Mouse (Mus musculus): Measurements from ENCODE around the gene Prkce. TPM values are rescaled to one million over a fixed set of nuclear protein-coding genes. Genes with fewer than 3 reads are reported as not detected.

The Prkce gene
- polyA plus RNA-seq, 1 experiment from 2014 or later = 18.7 TPM

- no peak overlapping the region for H3K4me3 ChIP-seq
- WGBS = 89% methylated on average over 13 of the region's 13 CpGs
- ATAC-seq (ENCODE audit: low FRiP score) = no peak
- H3K27me3 ChIP-seq = no peaks in the 10 kb centered on the region
- no peaks in the 10 kb centered on the region for H3K36me3 ChIP-seq
- H3K9ac ChIP-seq = no peak overlapping the region
- no peak overlapping the region for H3K27ac ChIP-seq
- H3K4me1 ChIP-seq (replicated peaks) = peaks cover 6% of the 10 kb centered on the region
- no peak overlapping the region for H3K4me2 ChIP-seq
- no peaks in the 10 kb centered on the region for H3K9me3 ChIP-seq
These were observed 42.2 kb downstream of the Prkce start for GRCm38 (mm10) chr17:86209680-86210251.

DNA sequence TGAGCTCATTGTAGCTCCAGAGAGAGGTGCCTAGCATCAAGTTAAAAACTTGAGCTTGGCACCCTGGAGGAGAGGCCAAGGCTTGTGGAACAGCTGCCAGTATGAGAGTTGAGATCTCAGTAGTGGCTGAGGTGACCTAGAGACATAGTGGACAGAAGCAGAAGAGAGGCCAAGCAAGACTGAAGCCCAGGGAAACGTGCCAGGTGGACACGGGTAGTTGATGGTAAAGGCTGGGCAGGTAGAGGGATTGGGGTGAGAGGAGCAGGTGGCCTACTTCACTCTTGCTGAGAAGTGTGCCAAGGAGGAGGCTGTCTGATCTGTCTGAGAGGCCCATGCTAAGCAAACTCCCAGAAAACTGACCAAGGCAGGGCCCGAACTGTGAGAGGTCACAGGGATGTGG lies 44.6 kb downstream of the Prkce start:
- no peak overlapping the region for H3K4me3 ChIP-seq
- H3K4me1 ChIP-seq (replicated peaks) = peaks cover 8% of the 10 kb centered on the region
- H3K27me3 ChIP-seq = no peaks in the 10 kb centered on the region
- no peak for ATAC-seq (ENCODE audit: low FRiP score)
- H3K9me3 ChIP-seq = no peaks in the 10 kb centered on the region
- no peak overlapping the region for H3K9ac ChIP-seq
- no peak overlapping the region for H3K27ac ChIP-seq
- no peaks in the 10 kb centered on the region for H3K36me3 ChIP-seq
- WGBS = 96% methylated on average over 3 of the region's 3 CpGs
- H3K4me2 ChIP-seq = no peak overlapping the region

DNA sequence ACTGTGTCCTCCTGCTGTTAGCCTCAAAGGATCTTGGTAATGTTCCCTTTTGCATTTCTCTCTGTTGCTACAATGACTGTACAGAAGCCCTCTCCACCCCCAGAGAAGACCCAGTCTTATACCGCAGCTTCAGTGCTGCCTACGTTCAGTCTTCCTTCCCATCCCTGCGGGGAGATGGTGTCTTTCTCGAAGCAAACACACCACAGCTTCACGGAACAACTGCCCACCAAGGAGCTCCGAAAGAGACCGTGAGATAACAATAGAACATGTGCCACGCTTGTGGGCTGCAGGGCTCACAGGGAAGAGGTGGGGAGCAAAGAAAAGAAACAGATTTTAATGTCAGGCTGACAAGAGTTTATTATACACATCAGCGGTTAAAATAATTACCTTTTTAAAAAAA lies 46.7 kb downstream of the Prkce start:
- peak overlapping the region; percentile 73 for H3K27ac ChIP-seq
- peaks cover 8% of the 10 kb centered on the region for H3K4me1 ChIP-seq (replicated peaks)
- H3K4me2 ChIP-seq = no peak overlapping the region
- no peaks in the 10 kb centered on the region for H3K27me3 ChIP-seq
- no peak overlapping the region for H3K9ac ChIP-seq
- H3K4me3 ChIP-seq = no peak overlapping the region
- no peaks in the 10 kb centered on the region for H3K36me3 ChIP-seq
- WGBS = 39% methylated on average over 9 of the region's 9 CpGs
- H3K9me3 ChIP-seq = no peaks in the 10 kb centered on the region
- ATAC-seq (ENCODE audit: low FRiP score) = no peak

- Histone ChIP-seq H3K27me3 (no peaks in the 10 kb centered on the region), H3K9me3 (no peaks in the 10 kb centered on the region), H3K4me3 (no peak overlapping the region), H3K4me1 (replicated peaks) (peaks cover 8% of the 10 kb centered on the region), H3K4me2 (no peak overlapping the region), H3K27ac (peak overlapping the region; percentile 73; the same call in 1 of the 2 replicates), H3K9ac (no peak overlapping the region), H3K36me3 (no peaks in the 10 kb centered on the region)
- ATAC-seq (ENCODE audit: low FRiP score) = no peak
- WGBS = 83% methylated on average over 14 of the region's 14 CpGs
These were observed 47.2 kb downstream of the Prkce start for GRCm38 (mm10) chr17:86214741-86215140.

DNA sequence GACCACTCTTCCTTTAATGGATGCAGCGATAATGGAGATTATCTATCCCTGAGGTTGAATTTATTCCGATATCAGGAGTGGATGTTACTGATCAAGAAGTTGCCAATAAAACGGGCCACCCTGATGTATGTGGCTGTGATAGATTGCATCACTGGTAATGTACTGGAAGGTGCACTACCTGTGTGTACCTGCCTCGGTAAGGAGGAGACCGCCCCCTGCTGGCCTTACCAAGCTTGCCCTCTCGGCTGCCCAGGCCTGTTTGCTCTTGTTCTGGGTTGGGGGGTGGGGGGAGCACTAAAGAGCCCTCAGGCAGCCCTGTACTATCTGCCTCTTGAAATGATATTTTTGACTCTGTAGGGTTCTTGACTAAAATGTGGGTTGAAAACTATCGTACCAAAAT lies 48.2 kb downstream of the Prkce start:
- Histone ChIP-seq H3K27ac (no peak overlapping the region), H3K27me3 (no peaks in the 10 kb centered on the region), H3K4me3 (no peak overlapping the region), H3K4me1 (replicated peaks) (peaks cover 8% of the 10 kb centered on the region), H3K36me3 (no peaks in the 10 kb centered on the region), H3K9me3 (no peaks in the 10 kb centered on the region), H3K4me2 (no peak overlapping the region), H3K9ac (no peak overlapping the region)
- ATAC-seq (ENCODE audit: low FRiP score) = no peak
- 85% methylated on average over 7 of the region's 7 CpGs for WGBS

DNA sequence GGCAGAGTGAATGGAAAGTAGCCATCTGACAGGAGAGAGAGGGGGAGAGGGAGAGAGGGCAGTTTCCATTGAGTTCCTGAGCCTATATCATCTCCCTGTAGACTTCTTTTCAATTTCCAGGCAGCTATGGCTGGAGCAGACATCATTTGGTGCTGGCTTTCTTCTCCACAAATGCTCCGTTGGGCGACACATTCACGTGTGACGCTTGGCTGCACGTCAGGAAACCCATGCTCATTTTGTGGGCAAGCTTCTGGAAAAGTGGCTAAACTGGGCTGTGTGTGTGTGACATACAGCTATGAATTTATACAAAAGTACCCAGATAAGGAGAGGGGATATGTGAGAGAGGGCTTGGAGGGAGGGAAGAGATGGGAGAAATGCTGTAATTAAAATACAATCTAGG lies 49.9 kb downstream of the Prkce start:
- Histone ChIP-seq H3K4me1 (replicated peaks) (peaks cover 8% of the 10 kb centered on the region), H3K9me3 (no peaks in the 10 kb centered on the region), H3K27ac (no peak overlapping the region), H3K4me3 (no peak overlapping the region), H3K36me3 (no peaks in the 10 kb centered on the region), H3K27me3 (no peaks in the 10 kb centered on the region), H3K9ac (no peak overlapping the region), H3K4me2 (no peak overlapping the region)
- 57% methylated on average over 5 of the region's 5 CpGs for WGBS
- no peak for ATAC-seq (ENCODE audit: low FRiP score)

GRCm38 (mm10) chr17:86218553-86218952 lies 51.0 kb downstream of the Prkce start:
- 88% methylated on average over 11 of the region's 11 CpGs for WGBS
- Histone ChIP-seq H3K4me3 (no peak overlapping the region), H3K27me3 (no peaks in the 10 kb centered on the region), H3K9ac (no peak overlapping the region), H3K9me3 (no peaks in the 10 kb centered on the region), H3K4me2 (no peak overlapping the region), H3K27ac (no peak overlapping the region), H3K36me3 (no peaks in the 10 kb centered on the region), H3K4me1 (replicated peaks) (peaks cover 8% of the 10 kb centered on the region)
- no peak for ATAC-seq (ENCODE audit: low FRiP score)

- 74% methylated on average over 10 of the region's 10 CpGs for WGBS
These were observed 58.1 kb downstream of the Prkce start for GRCm38 (mm10) chr17:86225488-86226186.

GRCm38 (mm10) chr17:86226198-86226597 lies 58.6 kb downstream of the Prkce start:
- H3K27me3 ChIP-seq = no peaks in the 10 kb centered on the region
- H3K4me2 ChIP-seq = no peak overlapping the region
- H3K4me1 ChIP-seq (replicated peaks) = peaks cover 5% of the 10 kb centered on the region; the same call in 1 of the 2 replicates
- 79% methylated on average over 8 of the region's 8 CpGs for WGBS
- H3K27ac ChIP-seq = no peak overlapping the region
- ATAC-seq (ENCODE audit: low FRiP score) = no peak
- H3K9me3 ChIP-seq = no peaks in the 10 kb centered on the region
- H3K4me3 ChIP-seq = no peak overlapping the region
- no peak overlapping the region for H3K9ac ChIP-seq
- no peaks in the 10 kb centered on the region for H3K36me3 ChIP-seq

More at GRCm38 (mm10) chr17:86225488-86226186, 58.1 kb downstream of the Prkce start:
- Histone ChIP-seq H3K4me3 (no peak overlapping the region), H3K9me3 (no peaks in the 10 kb centered on the region), H3K9ac (no peak overlapping the region), H3K4me1 (replicated peaks) (peaks cover 5% of the 10 kb centered on the region; the same call in 1 of the 2 replicates), H3K36me3 (no peaks in the 10 kb centered on the region), H3K27me3 (no peaks in the 10 kb centered on the region), H3K4me2 (no peak overlapping the region), H3K27ac (no peak overlapping the region)
- ATAC-seq (ENCODE audit: low FRiP score) = no peak

- Histone ChIP-seq H3K9ac (no peak overlapping the region), H3K4me1 (replicated peaks) (peaks cover 8% of the 10 kb centered on the region; the same call in 1 of the 2 replicates), H3K4me2 (no peak overlapping the region), H3K27me3 (no peaks in the 10 kb centered on the region), H3K27ac (no peak overlapping the region), H3K4me3 (no peak overlapping the region), H3K9me3 (no peaks in the 10 kb centered on the region), H3K36me3 (no peaks in the 10 kb centered on the region)
- no peak for ATAC-seq (ENCODE audit: low FRiP score)
- WGBS = 90% methylated on average over 7 of the region's 7 CpGs
These were observed 59.0 kb downstream of the Prkce start for GRCm38 (mm10) chr17:86226635-86227034.

- H3K9me3 ChIP-seq = no peaks in the 10 kb centered on the region
- H3K4me1 ChIP-seq (replicated peaks) = peaks cover 8% of the 10 kb centered on the region; the same call in 1 of the 2 replicates
- no peaks in the 10 kb centered on the region for H3K27me3 ChIP-seq
- H3K4me3 ChIP-seq = no peak overlapping the region
- H3K4me2 ChIP-seq = no peak overlapping the region
- no peaks in the 10 kb centered on the region for H3K36me3 ChIP-seq
- H3K9ac ChIP-seq = no peak overlapping the region
- ATAC-seq (ENCODE audit: low FRiP score) = no peak
- 70% methylated on average over 3 of the region's 3 CpGs for WGBS
- no peak overlapping the region for H3K27ac ChIP-seq
These were observed 59.8 kb downstream of the Prkce start for GRCm38 (mm10) chr17:86227389-86227788.

- no peak overlapping the region for H3K4me2 ChIP-seq
- 85% methylated on average over 8 of the region's 8 CpGs for WGBS
- peaks cover 8% of the 10 kb centered on the region for H3K4me1 ChIP-seq (replicated peaks)
- H3K36me3 ChIP-seq = no peaks in the 10 kb centered on the region
- no peak overlapping the region for H3K27ac ChIP-seq
- no peak for ATAC-seq (ENCODE audit: low FRiP score)
- no peak overlapping the region for H3K9ac ChIP-seq
- no peaks in the 10 kb centered on the region for H3K9me3 ChIP-seq
- H3K27me3 ChIP-seq = no peaks in the 10 kb centered on the region
- H3K4me3 ChIP-seq = no peak overlapping the region
These were observed 61.3 kb downstream of the Prkce start for GRCm38 (mm10) chr17:86228850-86229249.

- Histone ChIP-seq H3K4me3 (no peak overlapping the region), H3K9ac (no peak overlapping the region), H3K9me3 (no peaks in the 10 kb centered on the region), H3K4me1 (replicated peaks) (peaks cover 18% of the 10 kb centered on the region), H3K36me3 (no peaks in the 10 kb centered on the region), H3K4me2 (no peak overlapping the region), H3K27me3 (no peaks in the 10 kb centered on the region), H3K27ac (no peak overlapping the region)
- 89% methylated on average over 16 of the region's 16 CpGs for WGBS
- no peak for ATAC-seq (ENCODE audit: low FRiP score)
These were observed 62.6 kb downstream of the Prkce start for GRCm38 (mm10) chr17:86230141-86230633.
